Mouse (Mus musculus): ENCODE measurements around the gene Atp6v0d1.
"Not testable (repeated sequence)": the region's sequence is repeated elsewhere in the genome, so short reads cannot be mapped to it uniquely, and the experiment has no call there.

Gene Atp6v0d1

DNA sequence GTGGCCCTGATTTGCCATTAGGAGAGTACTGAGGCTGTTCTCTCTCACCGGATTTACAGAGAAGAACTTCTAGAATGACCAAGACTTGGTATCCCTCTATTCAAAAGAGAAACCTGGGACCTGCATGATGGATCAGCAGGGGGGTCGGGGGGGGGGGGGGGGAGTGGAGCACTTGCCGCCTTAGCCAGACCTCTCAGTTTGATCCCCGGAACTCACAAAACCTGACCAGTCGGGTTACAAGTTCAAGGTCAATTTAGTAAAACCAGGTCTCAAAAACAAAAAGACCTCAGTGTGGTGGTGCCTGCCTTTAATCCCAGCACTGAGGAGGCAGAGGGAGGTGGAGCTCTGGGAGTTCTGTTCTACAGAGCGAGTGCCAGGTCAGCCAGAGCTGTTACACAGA lies 8.9 kb upstream of the Atp6v0d1 start:
- no peak for DNase-seq (ENCODE audit: low spot score)

- peak; percentile 44 for DNase-seq (ENCODE audit: low spot score)
Observed at GRCm38 (mm10) chr8:105573427-105573826, 7.6 kb upstream of the Atp6v0d1 start.

DNA sequence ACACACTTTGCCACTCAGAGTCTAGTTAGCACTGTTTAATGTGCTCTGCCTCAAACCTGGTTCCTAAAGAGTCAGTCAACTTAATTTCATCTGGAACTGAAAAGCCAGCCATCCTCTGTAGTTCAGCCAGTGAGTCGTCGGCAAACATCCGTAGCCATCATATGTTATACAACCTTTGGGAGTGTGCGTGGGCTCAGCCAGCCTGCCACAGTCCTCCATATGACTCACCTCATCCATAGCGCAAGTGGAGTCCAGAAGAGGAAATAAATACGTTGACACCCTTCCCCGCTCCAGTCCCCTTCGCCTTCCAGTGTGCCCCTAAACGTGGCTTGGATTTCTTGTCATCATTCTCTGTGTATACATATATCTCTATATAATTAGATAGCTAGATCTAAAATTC lies 6.0 kb upstream of the Atp6v0d1 start:
- DNase-seq (ENCODE audit: low spot score): no peak

- no peak for DNase-seq (ENCODE audit: low spot score)
Observed at GRCm38 (mm10) chr8:105566703-105567595, 1.1 kb upstream of the Atp6v0d1 start.

DNA sequence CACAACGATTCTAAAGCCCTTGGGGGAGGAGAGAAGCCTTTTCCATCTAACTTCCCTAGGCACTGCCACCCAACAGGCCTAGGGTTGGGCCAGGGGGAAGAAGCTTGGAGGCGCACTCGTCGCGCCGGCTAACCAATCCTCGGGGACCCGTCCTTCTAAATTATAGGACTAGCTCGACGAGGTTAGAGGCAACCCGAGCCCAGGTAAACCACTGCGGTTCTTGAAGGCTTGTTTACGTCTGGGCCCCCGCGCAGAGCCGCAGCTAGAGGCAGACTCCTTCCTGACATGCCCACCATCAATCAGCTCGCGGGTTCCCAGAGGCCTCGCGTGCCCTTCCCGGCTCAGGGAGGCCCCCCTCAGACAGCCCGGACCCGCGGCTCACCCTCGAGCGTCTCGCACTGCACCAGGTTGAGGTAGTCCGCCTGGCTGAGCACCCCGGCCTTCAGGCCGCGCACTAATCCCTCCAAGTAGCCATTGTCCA lies 406 bp downstream of the Atp6v0d1 start:
- DNase-seq (ENCODE audit: low spot score): no peak

- not testable (repeated sequence) for DNase-seq (ENCODE audit: low spot score)
Observed at GRCm38 (mm10) chr8:105564573-105565229, 1.1 kb downstream of the Atp6v0d1 start.

GRCm38 (mm10) chr8:105563871-105564270 lies 2.0 kb downstream of the Atp6v0d1 start:
- no peak for DNase-seq (ENCODE audit: low spot score)

DNA sequence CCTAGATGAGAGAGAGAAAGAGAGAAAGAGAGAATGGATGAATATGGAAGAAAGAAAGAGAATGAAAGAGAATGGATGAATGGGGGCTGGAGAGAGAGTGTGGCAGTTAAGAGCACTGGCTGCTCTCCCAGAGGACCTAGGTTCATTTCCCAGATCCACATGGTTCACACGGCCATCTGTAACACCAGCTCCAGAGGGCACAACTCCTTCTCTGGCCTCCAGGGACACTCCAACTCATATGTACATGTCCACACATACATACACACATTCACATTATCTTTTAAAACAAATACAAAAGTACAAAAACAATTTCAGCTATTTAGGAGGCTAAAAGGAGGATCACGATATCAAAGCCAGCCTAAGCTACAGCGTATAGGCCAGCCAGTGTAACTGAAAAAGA lies 3.0 kb downstream of the Atp6v0d1 start:
- DNase-seq (ENCODE audit: low spot score): no peak

DNA sequence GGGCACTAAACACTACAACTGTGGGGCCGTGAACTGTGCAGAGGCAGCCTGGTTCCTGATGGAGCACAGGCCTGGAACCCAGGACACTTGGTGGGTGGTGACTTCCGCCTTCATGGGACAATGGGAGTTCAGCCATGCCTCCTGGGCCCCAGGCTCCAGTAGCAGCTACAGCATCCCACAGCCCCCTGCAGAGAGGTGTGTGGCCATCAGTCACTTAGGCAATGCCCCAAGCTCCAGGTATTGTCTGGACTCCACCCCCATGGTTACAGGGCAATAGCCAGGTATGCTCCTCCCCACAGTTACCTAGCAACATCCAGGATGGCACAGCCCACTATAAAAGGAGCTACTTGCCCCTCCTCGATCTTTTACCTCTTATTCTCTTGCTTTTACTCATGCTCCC lies 10.6 kb downstream of the Atp6v0d1 start:
- no peak for DNase-seq (ENCODE audit: low spot score)

GRCm38 (mm10) chr8:105554087-105554486 lies 11.8 kb downstream of the Atp6v0d1 start:
- peak; percentile 81 for DNase-seq (ENCODE audit: low spot score)

DNA sequence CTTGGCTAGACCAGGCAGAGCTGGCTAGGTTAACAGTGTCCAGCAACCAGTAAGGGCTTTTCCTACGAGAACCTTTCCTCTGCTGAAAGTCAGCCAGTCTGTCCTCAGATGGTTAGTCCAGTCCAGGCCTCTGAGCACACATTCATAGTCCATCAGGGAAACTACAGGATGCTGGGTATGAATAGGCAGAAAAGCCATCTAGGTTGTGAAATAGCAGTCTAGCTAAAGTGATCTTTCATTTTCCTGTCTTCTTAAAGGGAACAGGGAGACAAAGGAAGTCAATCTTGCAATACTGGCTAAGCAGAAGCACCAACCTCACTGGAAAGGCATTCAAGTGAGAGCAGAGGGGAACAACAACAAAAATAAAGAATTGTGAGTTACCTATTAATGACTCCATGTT lies 13.0 kb downstream of the Atp6v0d1 start:
- DNase-seq (ENCODE audit: low spot score): no peak

DNA sequence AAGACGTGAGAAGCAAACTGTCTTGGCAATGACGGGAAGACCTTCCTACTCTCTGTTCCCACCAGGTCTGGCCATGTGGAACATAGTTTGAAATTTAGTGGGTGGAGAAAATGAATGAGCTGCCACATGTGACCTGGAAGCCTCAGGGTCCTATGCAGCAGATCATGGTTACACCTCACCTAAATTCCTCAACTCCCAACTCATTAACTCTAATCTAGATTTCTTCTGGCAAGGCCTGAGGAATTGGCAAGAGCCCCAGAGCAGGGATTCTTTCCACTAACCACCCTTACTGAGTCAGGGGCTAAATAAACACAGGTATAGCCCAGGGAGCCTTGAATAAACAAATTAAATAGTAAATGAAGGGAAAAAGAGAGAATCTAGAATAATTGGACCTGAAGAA lies 13.8 kb downstream of the Atp6v0d1 start:
- DNase-seq (ENCODE audit: low spot score): no peak

DNA sequence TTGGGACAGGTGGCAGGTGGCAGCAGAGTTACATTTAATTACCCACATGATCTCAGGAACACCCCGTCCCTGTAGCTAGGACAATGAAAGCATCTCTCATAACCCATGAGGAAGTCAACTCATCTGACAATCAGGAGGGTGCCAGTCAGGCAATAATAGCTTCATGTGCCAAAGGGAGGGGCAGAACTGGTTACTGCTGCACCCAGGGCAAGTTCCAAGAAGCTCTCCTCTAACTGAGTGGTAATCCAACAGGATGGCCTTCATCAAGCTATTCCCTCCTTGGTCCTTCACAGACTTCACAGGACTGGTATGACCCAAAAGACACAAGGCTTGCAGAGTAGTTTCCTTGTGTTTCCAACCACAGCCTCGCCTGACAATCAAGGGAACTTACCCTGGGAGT lies 15.8 kb downstream of the Atp6v0d1 start:
- DNase-seq (ENCODE audit: low spot score): no peak

GRCm38 (mm10) chr8:105549506-105549905 lies 16.3 kb downstream of the Atp6v0d1 start:
- DNase-seq (ENCODE audit: low spot score): no peak

- peak; percentile 80 for DNase-seq (ENCODE audit: low spot score)
Observed at GRCm38 (mm10) chr8:105546384-105547350, 19.2 kb downstream of the Atp6v0d1 start.

GRCm38 (mm10) chr8:105545249-105545648 lies 20.6 kb downstream of the Atp6v0d1 start:
- no peak for DNase-seq (ENCODE audit: low spot score)

DNA sequence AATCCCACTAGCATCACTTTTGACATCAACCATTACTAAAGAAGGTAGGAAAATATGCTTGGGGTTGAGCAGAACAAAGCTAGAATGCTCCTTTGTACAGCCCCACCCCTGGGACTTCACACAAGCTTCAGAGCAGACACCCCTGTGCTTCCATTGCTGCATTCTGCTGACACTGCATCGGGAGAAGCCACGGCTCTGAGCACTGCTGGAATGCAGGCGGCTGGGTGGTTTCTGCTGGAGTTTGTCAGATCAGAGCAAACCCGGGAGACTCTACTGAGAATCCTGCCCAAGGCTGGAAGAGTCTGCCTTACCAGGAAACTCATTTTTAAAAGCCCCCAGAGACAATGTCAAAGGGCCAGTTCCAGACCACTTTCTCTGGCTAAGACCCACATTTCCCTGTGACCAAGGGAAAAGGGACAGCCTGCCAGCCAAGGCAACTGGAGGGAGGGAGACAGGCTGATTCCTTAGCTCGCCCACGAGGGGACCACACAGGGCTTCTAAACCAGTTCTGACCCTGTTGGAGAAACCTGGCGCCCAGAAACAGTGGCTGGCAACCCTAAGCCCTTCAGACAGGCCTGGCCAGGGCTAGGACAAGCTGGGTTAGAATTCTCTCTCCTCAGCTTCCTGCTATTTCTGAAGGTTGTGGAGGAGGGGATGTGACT lies 21.2 kb downstream of the Atp6v0d1 start:
- no peak for DNase-seq (ENCODE audit: low spot score)

DNA sequence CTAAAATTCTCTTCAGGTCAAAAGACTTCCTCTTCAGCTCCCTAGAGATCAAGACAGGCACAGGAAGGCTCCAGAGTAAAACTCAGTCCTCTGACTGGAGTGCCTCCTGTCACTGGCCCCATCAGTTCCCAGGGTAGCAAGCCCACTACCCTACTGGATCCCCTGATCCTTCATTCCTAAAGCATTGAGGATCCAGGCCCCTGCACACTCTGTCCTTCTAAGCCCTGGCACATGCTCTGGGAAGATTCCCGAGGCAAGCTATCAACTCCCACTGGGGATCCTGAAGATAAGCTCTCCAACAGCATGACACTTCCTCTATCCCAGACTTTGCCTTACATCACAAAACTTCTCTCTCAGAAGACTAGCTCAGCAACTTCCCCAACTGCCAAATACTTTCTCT lies 22.1 kb downstream of the Atp6v0d1 start:
- no peak for DNase-seq (ENCODE audit: low spot score)

DNA sequence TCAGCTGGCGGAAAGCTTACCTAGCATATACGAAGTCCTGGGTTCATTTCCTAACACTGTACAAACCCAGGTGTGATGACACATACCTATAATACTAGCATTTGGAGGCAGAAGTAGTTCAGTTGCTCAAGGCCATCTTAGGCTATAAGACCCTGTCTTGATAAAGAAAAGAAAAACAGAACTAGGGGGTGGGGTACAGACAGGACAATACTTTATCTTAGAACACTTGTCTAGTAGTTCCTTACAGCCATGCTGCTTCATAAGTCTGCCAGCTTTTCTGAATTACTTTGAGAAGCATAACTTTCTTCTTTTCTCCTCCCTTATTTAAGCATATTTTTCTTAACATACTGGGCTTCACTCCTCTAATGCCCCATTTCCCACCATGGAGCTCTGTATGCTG lies 23.0 kb downstream of the Atp6v0d1 start:
- no peak for DNase-seq (ENCODE audit: low spot score)

- DNase-seq (ENCODE audit: low spot score): no peak
Observed at GRCm38 (mm10) chr8:105542032-105542656, 23.7 kb downstream of the Atp6v0d1 start.

- DNase-seq (ENCODE audit: low spot score): no peak
Observed at GRCm38 (mm10) chr8:105538940-105539339, 26.9 kb downstream of the Atp6v0d1 start.

Measured in lung, postnatal 25 days (tissue).